Mouse (Mus musculus): ENCODE measurements around the gene Gpx6.

The Gpx6 gene

DNA sequence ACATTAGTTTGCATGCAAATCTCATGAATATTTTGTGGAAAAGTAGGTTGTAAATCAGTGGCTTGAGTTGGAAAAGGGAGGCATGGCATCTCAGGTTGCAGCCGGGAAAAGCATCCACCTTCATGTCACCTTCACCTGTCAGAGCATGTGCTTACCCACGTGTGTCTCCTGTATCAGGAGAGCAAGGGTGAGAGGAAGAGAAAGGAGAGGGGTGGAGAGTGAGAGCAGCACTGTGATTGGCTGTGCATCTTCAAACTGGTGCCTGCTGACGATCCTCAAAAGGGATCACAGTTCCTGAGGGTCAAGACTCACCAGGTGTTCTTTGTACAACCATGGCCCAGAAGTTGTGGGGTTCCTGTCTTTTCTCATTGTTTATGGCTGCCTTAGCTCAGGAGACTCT is at the start of gene Gpx6:
Gene Gpx6, plus strand, starts transcription at position 200 of the 400 bp plus-strand sequence.
- no peak for DNase-seq

DNA sequence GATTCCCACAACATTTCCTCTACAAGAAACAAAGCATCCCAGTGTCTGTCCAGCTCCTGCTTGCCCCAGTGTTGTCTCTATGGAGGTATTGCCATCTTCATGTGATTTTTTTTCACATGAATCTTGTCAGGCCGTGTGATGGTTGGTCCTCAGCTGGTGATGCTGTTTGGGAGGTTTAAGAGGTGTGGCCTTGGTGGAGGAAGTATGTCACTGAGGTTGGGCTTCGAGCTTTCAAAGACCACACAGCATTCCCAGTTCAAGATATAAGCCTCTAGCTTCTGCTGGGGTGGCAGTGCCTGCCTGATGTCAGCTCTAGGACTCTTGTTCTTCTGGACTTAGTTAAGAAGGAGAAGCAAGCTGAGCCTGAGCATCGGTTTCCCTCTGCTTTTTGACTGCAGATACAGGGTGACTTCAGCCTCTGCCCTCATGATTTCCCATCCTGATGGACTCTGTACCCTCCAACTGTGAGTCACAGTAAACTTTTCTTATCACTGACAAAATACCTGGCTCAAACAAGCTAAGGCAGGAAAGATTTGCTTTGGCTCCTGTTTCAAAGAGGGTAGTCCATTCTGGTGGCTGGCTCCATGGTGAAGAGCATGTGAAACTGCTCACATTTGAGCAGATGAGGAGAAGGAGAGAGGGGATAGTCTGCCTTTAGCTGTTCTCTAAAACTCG is 49.0 kb upstream of the Gpx6 start:
- DNase-seq = no peak

GRCm38 (mm10) chr13:21263910-21264309 is 48.0 kb upstream of the Gpx6 start:
- no peak for DNase-seq

GRCm38 (mm10) chr13:21264366-21264765 is 47.6 kb upstream of the Gpx6 start:
- no peak for DNase-seq

DNA sequence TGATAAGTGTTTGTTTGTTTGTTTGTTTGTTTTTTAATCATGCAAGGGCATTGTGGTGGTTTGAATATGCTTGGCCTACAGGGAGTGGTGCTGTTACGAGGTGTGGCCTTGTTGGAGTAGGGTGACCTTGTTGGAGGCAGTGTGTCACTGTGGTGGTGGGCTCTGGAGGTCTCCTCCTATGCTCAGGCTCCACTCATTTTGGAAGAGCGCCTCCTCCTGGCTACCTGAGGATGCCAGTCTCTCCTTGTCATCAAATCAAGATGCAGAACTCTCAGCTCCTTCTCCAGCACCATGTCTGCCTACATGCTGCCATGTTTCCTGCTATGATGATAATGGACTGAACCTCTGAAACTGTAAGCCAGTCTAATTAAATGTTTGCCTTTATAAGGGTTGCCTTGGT is 46.2 kb upstream of the Gpx6 start:
- DNase-seq = no peak

- DNase-seq = no peak
These were observed 44.4 kb upstream of the Gpx6 start for GRCm38 (mm10) chr13:21267541-21267940.

DNA sequence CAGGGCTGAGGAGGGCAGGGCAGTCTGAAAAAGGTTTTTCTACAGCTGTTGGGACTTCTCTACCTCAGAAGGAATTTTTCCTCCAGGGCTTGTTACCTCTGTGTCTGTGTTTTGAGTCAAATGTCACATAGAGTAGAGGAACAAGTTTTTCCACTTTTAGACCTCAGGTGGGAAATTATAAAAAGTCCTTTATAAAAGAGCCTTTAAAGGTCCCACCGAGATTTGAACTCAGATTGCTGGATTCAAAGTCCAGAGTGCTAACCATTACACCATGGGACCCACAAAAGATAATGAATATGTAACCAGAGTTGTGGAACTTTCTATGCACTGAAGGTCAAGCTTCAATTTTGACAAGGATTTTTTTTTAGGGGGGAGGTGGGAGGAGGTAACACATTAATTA is 43.7 kb upstream of the Gpx6 start:
- no peak for DNase-seq

DNA sequence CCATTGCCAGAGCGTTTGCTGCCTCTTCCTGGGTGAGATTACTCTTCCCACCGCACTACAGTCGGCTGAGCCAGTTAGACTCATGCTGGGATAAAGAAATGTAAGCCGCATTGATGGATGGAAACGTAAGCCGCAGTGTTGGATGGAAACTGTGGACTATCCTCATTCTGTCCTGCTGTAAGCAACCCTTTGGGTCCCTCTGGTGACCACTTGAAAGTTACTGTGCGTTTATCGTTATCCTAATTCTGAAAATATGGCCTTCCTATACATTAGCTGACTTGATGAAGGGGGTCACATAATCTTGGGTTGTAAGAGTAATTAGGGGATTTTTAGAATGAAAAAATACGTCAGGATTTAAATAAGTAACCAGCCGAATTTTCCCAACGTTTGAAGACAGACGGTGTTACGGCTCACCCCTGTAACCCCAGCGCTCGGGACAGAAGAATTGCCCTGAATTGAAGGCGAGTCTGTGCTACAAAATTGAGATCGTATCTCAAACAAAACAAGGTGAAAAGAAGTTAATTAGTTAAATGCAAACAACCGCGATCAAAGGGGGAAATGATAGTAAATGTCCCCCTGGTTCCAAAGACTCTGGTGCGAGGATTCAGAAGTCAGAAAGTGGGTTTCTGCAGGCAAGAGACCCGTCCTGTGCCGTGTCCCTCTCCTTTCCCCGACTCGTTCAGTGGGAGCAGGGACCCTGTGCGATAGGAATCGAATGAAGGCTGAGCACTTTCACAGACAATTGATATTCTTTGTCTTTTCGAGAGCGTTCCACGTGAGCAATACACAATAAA is 36.7 kb upstream of the Gpx6 start:
- DNase-seq = no peak

- peak; percentile 78 for DNase-seq
These were observed 35.9 kb upstream of the Gpx6 start for GRCm38 (mm10) chr13:21275815-21276550.

- DNase-seq = no peak
These were observed 35.4 kb upstream of the Gpx6 start for GRCm38 (mm10) chr13:21276551-21276950.

DNA sequence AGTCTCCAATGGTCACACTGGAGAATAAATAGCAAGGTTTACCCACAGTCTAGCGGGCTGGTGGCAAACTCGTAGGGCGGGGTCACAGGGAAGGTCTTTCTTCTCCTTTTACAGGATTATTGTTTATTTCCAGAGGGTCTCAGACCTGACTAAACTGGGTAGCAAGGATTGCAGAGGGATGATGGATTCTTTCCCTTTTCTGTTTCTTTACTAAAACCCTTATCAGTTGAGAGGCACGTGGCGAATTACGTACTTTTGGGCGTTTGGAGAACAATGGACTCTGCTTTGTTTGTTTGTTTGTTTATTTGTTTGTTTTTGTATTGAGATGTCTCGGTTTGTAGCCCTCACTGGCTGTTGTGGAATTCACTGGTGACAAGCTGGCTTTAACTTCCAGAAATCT is 32.8 kb upstream of the Gpx6 start:
- DNase-seq = no peak

DNA sequence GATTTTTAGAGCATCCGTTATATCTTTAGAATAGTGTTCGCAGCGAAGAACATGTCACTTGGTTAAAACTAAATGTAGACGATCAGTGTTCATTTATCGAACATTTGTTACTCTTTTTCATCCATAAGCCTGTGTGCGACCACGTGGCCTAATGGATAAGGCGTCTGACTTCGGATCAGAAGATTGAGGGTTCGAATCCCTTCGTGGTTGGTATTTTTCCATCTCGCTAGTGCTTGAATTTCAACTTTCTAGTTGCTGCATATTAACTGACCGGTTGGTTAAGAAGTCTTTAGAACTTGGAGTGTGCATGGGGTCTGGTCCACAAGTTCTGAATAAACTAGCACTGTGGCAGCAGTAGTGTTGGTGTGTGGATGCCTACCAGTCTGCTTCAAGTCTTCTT is 32.4 kb upstream of the Gpx6 start:
- DNase-seq = peak; percentile 89

GRCm38 (mm10) chr13:21292631-21293030 is 19.3 kb upstream of the Gpx6 start, which contains the start of gene Gpx5:
Gene Gpx5, minus strand, starts transcription at chr13:21292731.
- DNase-seq = no peak

DNA sequence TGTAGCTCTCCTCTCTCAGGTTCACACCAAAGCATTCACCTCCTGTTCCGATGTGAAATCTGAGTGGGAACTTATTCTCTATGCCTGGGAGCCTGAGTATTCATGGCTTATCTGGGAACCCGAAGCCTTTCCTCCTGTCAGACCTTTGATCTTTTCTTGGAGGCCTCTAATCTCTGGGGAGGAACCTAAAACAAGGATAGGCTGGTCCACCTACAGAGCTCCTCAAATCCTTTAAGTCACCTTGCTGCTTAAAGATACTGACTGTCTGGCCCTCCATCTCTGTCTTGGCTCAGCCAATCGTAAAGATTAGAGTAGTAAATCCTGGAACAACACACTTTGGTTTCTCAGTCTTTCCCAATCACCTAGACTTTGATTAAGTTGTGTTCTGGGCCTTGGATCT is 13.4 kb upstream of the Gpx6 start:
- DNase-seq = no peak

DNA sequence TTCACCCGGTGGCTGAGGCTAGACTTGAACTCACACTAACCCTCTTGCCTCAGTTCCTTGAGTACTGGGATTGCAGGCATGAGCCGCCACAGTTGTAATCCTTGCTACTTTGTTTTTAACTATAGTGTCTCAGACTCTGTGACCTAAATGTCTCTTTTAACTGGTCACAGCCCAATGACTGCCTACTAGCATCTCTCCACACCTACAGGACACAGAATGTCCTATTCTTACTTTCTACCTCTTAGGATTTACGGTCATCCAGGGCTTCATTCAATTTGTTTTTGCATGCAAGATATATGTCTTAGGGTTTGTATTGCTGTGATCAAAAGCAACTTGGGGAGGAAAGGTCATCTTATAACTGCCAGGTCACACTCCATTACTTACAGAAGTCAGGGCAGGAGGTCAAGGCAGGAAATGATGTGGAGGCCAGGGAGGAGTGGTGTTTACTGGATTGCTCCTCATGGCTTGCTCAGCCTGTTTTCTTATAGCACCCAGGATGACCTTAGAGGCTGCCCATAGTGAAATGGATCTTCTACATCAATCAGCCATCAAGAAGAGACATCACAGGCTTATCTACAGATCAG is 7.3 kb upstream of the Gpx6 start:
- DNase-seq = no peak

DNA sequence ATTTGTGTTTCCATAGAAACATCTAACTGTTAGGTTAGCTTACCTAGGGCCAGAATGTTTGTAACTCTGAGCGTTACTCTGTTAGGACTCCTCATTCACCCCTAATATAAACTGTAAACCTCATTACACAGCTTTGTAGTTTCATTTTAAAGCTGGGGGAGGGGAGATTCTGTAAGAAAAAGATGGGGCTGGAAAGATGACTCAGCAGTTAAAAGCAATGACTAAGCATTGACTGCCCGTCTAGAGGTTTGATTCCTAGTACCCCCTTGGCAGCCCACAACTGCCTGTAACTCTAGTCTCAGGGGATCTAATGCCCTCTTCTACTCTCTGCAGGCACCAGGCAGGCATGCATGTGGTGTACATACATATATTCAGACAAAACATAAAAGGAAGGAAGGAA is 2.1 kb upstream of the Gpx6 start:
- DNase-seq = no peak

GRCm38 (mm10) chr13:21312854-21313253 is 929 bp downstream of the Gpx6 start:
- no peak for DNase-seq

- DNase-seq = no peak
These were observed 2.0 kb downstream of the Gpx6 start for GRCm38 (mm10) chr13:21313903-21314302.

DNA sequence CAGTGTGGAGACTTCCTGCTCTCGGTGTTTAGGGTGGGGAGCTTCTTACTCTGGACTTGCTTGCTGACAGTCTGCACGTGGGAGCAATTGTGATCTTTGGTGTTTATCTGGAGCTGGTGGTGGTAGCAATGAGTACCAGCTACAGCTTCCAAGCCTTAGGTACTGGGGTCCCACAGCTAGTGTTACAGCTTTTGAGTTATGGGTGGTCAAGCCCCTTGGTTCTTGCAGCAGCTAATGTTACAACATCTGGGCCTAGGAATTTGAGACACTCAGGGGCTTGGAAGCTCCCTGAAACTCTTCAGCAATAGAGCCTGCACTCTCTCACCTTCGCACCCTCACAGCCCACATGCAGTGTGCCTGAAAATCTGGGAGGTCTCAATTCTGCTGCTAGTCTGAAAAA is 8.3 kb downstream of the Gpx6 start:
- DNase-seq = no peak

DNA sequence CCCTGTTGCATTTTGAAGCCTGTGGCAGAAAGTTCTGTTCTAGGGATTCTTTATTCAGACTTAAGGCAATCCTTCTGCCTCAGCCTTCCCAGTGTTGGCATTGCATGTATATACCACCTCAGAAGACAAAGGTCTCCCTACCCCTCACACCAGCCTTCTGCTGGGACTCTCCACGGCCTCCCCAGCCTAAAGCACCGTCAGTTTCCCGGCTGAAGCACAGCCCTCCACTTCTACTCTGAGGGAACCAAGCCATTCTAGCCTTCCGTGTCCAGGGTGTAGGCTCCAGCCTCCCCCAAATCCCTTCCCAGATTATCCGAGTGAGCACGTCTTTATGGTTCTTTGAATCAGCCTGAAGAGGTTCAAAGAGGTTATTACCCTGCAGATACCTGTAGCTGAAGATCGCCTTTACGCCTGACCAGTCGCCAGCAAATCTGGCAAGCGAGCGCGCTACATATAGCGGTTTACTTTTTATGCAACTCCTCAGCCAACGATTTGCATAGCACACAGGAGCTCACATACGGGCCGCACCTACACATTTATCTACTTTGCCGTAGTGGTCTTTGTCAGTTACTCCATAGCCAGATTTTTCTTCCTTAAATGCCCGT is 10.1 kb downstream of the Gpx6 start:
- DNase-seq = no peak

DNA sequence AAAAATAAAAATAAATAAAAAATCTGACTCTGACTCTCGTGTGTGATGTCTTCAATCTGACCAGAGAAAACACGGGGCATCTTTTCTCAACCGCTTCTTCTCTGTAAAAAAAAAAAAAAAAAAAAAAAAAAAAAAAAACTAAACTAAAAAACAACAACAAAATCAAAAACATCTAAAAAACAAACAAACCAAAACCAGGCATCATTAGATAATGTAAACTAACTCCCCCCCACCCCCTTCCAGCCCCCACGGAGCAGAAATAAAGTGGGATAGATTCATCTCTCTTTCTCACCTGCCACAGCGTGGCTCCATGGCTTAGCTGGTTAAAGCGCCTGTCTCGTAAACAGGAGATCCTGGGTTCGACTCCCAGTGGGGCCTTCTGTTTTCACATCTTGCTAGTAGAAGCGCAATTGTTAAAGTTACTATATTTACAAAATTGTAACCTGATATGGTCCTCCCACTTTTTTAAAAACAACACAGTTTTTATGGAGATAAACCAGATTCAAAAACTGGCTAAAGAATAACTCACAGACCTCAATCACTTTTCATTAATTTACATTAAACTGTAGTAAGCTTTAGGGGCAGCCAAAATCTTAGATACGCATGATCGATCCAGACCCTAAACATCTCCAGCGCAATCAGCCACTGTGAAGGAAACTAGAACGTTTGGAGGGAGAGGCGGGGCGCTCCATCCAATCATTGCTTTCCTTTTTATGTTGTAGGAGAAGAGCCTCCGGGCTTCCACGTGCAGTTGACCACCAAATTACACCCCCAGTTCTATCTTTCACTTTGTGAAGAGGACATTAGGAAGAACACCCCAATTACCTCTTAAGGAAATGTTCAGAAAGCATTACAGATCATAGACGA is 10.8 kb downstream of the Gpx6 start:
- DNase-seq = no peak

DNA sequence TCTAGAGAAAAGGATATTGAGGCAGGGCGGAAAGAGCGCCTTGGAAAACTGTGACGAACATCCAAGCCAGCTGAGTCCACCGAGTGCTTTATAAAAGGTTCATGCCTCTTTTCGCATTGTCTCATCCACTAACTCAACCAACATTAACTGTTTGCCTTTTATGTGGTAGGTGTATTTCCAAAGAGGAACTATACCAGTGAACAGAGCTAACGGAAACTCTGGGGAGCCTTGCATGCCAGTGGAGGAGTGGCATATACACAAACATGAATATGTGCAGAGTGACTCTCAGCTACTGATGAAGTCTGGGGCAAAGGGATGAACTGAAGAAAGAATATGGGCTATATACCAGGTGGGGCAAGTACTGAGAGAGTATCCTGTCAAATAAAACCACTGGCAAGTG is 11.5 kb downstream of the Gpx6 start:
- no peak for DNase-seq
